Mouse (Mus musculus) myocyte (in vitro differentiated cells): ENCODE results near the gene Elmod3. TPM values are rescaled to one million over a fixed set of nuclear protein-coding genes. Genes with fewer than 3 reads are reported as not detected.

ENCODE experiments used
- H3K27me3 ChIP-seq: one replicate; pipeline ENCODE4 v1.6.1; 2011; ENCODE audit not compliant: control insufficient read depth, insufficient read depth, insufficient read length
- H3K36me3 ChIP-seq: one replicate; pipeline ENCODE4 v1.6.1; 2011; ENCODE audit not compliant: control insufficient read depth, insufficient read depth
- H3K4me2 ChIP-seq: one replicate; pipeline ENCODE4 v1.6.1; 2011; ENCODE audit warnings: low read depth, control low read depth
- H3K4me3 ChIP-seq: one replicate; pipeline ENCODE4 v1.5.1; 2011; ENCODE audit warnings: mild to moderate bottlenecking, control low read depth, moderate library complexity
- H3K79me2 ChIP-seq: one replicate; pipeline ENCODE4 v1.6.1; 2011; ENCODE audit not compliant: control insufficient read depth, insufficient read depth
- H3ac ChIP-seq: one replicate; pipeline ENCODE4 v1.6.1; 2011; ENCODE audit not compliant: control insufficient read depth, insufficient read length
- CEBPB ChIP-seq: IDR thresholded peaks from 2 replicates; pipeline ENCODE4 v1.6.1; 2011; ENCODE audit warnings: mild to moderate bottlenecking, moderate library complexity; ENCODE audit not compliant: poor library complexity, insufficient read depth, severe bottlenecking
- E2F4 ChIP-seq: IDR thresholded peaks from one replicate; pipeline ENCODE4 v1.6.1; 2011; ENCODE audit warnings: mild to moderate bottlenecking, control low read depth, moderate library complexity; ENCODE audit not compliant: insufficient read depth
- MAX ChIP-seq: IDR thresholded peaks from one replicate; pipeline ENCODE4 v1.6.1; 2011; ENCODE audit warnings: low read depth, mild to moderate bottlenecking, control low read depth
- MYOD1 ChIP-seq, 3 experiments: IDR thresholded peaks; one replicate each; pipeline ENCODE4 v1.6.1; 2011; ENCODE audit warnings: control low read depth in 2 of 3, low read depth in 2 of 3, mild to moderate bottlenecking in 2 of 3, moderate library complexity in 1 of 3; ENCODE audit not compliant: insufficient read length in 2 of 3, control insufficient read depth in 1 of 3
- MYOG ChIP-seq, 3 experiments: IDR thresholded peaks; one replicate each; pipeline ENCODE4 v1.6.1; 2011; ENCODE audit warnings: control low read depth in 2 of 3, low read depth in 2 of 3, mild to moderate bottlenecking in 2 of 3; ENCODE audit not compliant: insufficient read length in 2 of 3, control insufficient read depth in 1 of 3, insufficient read depth in 1 of 3
- POLR2A ChIP-seq: IDR thresholded peaks from one replicate; pipeline ENCODE4 v1.6.1; 2011; ENCODE audit warnings: low read depth, mild to moderate bottlenecking, control low read depth, moderate library complexity; ENCODE audit not compliant: insufficient read length
- POLR2AphosphoS2 ChIP-seq: IDR thresholded peaks from one replicate; pipeline ENCODE4 v1.6.1; 2011; ENCODE audit warnings: low read depth, control low read depth; ENCODE audit not compliant: insufficient read length
- REST ChIP-seq: IDR thresholded peaks from one replicate; pipeline ENCODE4 v1.6.1; 2011; ENCODE audit warnings: mild to moderate bottlenecking, control low read depth, moderate library complexity; ENCODE audit not compliant: insufficient read depth, insufficient read length
- SRF ChIP-seq: IDR thresholded peaks from one replicate; pipeline ENCODE4 v1.6.1; 2011; ENCODE audit warnings: low read depth; ENCODE audit not compliant: control insufficient read depth, insufficient read length
- TCF12 ChIP-seq: IDR thresholded peaks from one replicate; pipeline ENCODE4 v1.6.1; 2011; ENCODE audit warnings: mild to moderate bottlenecking, control low read depth; ENCODE audit not compliant: poor library complexity, insufficient read depth, severe bottlenecking
- TCF3 ChIP-seq: IDR thresholded peaks from one replicate; pipeline ENCODE4 v1.6.1; 2011; ENCODE audit warnings: low read depth, control low read depth; ENCODE audit not compliant: insufficient read length
- USF1 ChIP-seq: IDR thresholded peaks from one replicate; pipeline ENCODE4 v1.6.1; 2011; ENCODE audit warnings: low read depth, mild to moderate bottlenecking, control low read depth, moderate library complexity
- polyA plus RNA-seq: library from polyadenylated mRNA; unstranded; fragments of >200 nt; fragmentation: generic; extraction: Trizol; gene quantifications from one replicate; pipeline ENCODE4 v1.2.1, GENCODE M21; 2012; ENCODE audit warnings: missing spikeins

Gene Elmod3
- polyA plus RNA-seq, 1 experiment: 6.4 TPM

DNA sequence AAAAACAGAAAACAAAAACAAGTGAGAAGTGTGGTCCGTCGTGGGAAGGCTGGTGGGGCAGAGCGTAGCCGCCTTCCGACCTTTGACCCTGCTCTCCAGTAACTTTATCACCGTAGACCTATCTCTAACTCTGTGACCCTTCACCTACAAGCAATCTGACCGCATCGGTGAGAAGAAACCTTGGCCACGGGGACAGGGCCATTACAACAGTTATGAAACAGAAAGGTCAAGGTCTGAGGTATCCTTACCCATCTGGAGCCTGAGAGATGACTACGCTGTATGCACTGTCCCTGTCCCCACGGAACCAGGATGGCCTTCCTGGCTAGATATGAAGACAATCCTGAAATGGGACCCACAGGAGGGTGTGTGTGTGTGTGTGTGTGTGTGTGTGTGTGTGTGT, 14.1 kb downstream of the Elmod3 start:
- no peak for TF ChIP-seq POLR2A
- TF ChIP-seq MYOG (IDR thresholded peaks at IDR 0.05; ENCODE audit: control insufficient read depth in 1 of 3, insufficient read depth in 1 of 3, insufficient read length in 2 of 3, low read depth in 2 of 3): no peak
- TF ChIP-seq TCF3: no peak
- TF ChIP-seq REST: no peak
- TF ChIP-seq POLR2AphosphoS2: no peak
- no peak for TF ChIP-seq SRF
- TF ChIP-seq MYOD1 (IDR thresholded peaks at IDR 0.05; ENCODE audit: control insufficient read depth in 1 of 3, insufficient read length in 2 of 3, low read depth in 2 of 3): no peak
- no peaks in the 10 kb centered on the region for H3K79me2 ChIP-seq
- no peak overlapping the region for H3K4me2 ChIP-seq
- no peaks in the 10 kb centered on the region for H3K36me3 ChIP-seq
- no peak overlapping the region for H3K4me3 ChIP-seq
- H3ac ChIP-seq: no peak overlapping the region
- H3K27me3 ChIP-seq: no peaks in the 10 kb centered on the region

GRCm38 (mm10) chr6:72583211-72583839, 14.9 kb downstream of the Elmod3 start:
- H3K27me3 ChIP-seq: no peaks in the 10 kb centered on the region
- H3ac ChIP-seq: no peak overlapping the region
- H3K79me2 ChIP-seq: no peaks in the 10 kb centered on the region
- H3K4me2 ChIP-seq: no peak overlapping the region
- TF ChIP-seq POLR2A: no peak
- TF ChIP-seq TCF3: no peak
- no peak for TF ChIP-seq E2F4
- TF ChIP-seq REST: no peak
- TF ChIP-seq USF1: no peak
- no peak for TF ChIP-seq MYOD1 (IDR thresholded peaks at IDR 0.05; ENCODE audit: control insufficient read depth in 1 of 3, insufficient read length in 2 of 3, low read depth in 2 of 3)
- no peak for TF ChIP-seq TCF12
- TF ChIP-seq SRF: no peak
- no peak for TF ChIP-seq MAX
- no peak for TF ChIP-seq MYOG (IDR thresholded peaks at IDR 0.05; ENCODE audit: control insufficient read depth in 1 of 3, insufficient read depth in 1 of 3, insufficient read length in 2 of 3, low read depth in 2 of 3)
- TF ChIP-seq POLR2AphosphoS2: no peak
- TF ChIP-seq CEBPB: no peak
- H3K4me3 ChIP-seq: no peak overlapping the region
- H3K36me3 ChIP-seq: no peaks in the 10 kb centered on the region

DNA sequence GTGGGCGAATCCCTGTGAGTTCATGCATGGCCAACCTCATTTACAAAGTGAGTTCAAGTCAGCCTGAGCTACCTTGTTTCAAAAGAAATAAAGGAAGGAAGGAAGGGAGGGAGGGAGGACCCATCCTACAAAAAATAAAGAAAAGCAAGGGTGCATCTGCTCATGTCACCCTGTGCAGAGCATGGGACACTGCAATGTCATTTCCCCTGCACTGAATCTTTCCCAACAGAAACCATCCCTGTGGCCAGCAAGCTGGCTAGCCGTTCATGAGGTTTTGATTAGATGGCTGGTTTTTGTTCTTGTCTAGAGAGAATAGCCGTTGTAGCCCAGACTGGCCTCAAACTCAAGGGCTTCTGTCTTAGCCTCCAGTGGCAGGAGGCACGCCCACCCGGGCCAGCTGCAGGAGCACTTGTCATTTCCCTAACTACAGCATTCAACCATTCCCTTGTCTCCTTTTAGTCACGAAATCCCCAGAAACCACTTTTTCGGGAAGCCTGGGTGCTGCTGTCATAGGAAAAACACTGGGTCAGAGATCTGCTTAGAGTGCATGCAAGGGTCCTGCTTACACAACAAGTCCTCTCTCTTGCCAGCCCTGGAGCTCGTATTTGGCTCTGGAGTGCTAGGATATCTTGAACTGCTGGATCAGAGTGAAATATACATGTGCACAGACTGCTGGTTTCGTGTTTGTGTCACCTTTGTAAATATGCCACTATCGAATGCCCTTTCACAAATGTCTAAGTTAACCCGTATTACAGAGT, 16.4 kb downstream of the Elmod3 start:
- Histone ChIP-seq H3K36me3 (no peaks in the 10 kb centered on the region), H3K79me2 (no peaks in the 10 kb centered on the region), H3ac (no peak overlapping the region), H3K27me3 (no peaks in the 10 kb centered on the region), H3K4me3 (no peak overlapping the region), H3K4me2 (no peak overlapping the region)
- TF ChIP-seq MYOD1 (IDR thresholded peaks at IDR 0.05; ENCODE audit: control insufficient read depth in 1 of 3, insufficient read length in 2 of 3, low read depth in 2 of 3) (peak in 1 of 3 experiments; percentile 7), SRF (no peak), POLR2A (no peak), TCF3 (no peak), REST (no peak), MAX (no peak), TCF12 (no peak)

GRCm38 (mm10) chr6:72576041-72576440, 22.2 kb downstream of the Elmod3 start:
- TF ChIP-seq POLR2AphosphoS2 (no peak), MYOD1 (IDR thresholded peaks at IDR 0.05; ENCODE audit: control insufficient read depth in 1 of 3, insufficient read length in 2 of 3, low read depth in 2 of 3) (no peak), MYOG (IDR thresholded peaks at IDR 0.05; ENCODE audit: control insufficient read depth in 1 of 3, insufficient read depth in 1 of 3, insufficient read length in 2 of 3, low read depth in 2 of 3) (no peak), TCF3 (no peak), REST (no peak), TCF12 (no peak), MAX (no peak), POLR2A (no peak), CEBPB (no peak), USF1 (no peak), SRF (no peak), E2F4 (no peak)
- Histone ChIP-seq H3ac (no peak overlapping the region), H3K27me3 (no peaks in the 10 kb centered on the region), H3K36me3 (no peaks in the 10 kb centered on the region), H3K79me2 (no peaks in the 10 kb centered on the region), H3K4me3 (no peak overlapping the region), H3K4me2 (no peak overlapping the region)
